Mouse (Mus musculus) gastrocnemius, postnatal 10 days (tissue): ENCODE data around the gene Scamp2. TPM values are rescaled to one million over a fixed set of nuclear protein-coding genes. Genes with fewer than 3 reads are reported as not detected.

Experiments
- DNase-seq: peaks from one replicate; pipeline ENCODE4 v3.0.0; 2021; ENCODE audit warnings: mixed read lengths
- total RNA-seq, 2 experiments: library from RNA; stranded (reverse); gene quantifications; 2 replicates each; pipeline ENCODE4 v1.2.3; 2021

The Scamp2 gene
- total RNA-seq, 2 experiments from 2014 or later, result 52.5 to 56.3 TPM

- DNase-seq, result no peak
Observed at GRCm38 (mm10) chr9:57628717-57629116, 68.0 kb downstream of the Scamp2 start.

GRCm38 (mm10) chr9:57629118-57629874 is 68.6 kb downstream of the Scamp2 start:
- DNase-seq, result peak; percentile 89

DNA sequence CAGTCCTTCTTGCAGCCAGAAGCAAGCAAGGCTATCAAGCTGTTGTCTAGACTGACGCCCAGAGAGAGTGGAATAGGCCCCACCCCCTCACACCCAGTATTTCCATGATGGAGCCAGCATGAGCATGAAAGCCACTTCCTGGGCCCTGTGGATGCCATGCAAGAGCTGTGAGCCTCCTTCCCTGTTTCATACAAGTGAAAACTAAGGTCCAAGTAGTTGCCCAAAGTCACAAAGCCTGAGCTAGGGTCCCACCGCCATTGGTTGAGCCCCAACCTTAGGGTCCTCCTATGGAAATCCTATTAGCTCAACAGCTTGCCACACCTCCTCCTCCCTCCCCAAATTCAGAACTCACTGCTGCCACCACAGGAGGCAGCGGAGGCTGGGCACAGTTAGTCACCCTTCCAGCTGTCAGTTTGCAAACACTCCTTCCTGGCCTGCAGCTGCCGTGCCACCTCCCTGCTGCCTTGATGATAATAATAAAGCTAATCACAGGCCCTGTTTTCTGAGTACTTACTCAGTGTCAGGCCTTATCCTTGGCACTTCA is 72.8 kb downstream of the Scamp2 start:
- no peak for DNase-seq

DNA sequence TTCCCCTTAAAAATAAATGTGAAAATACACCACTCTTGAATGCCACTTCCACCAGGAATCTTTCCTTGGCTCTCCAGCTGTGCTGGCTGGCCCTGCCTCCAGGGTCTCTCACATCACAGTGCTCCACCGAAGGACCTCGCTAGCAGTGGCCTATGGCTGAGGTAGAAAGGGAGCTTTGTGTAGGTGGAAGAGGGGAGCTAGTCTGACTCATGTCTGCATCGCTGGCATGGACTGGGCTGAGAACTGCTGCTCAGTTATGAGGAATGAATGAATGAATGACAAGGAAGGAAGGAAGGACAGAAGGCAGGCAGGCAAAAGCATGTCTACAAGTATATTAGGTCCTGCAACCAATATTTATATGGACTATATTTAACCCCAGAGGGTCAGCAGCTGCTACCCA is 76.5 kb downstream of the Scamp2 start:
- DNase-seq, result no peak

DNA sequence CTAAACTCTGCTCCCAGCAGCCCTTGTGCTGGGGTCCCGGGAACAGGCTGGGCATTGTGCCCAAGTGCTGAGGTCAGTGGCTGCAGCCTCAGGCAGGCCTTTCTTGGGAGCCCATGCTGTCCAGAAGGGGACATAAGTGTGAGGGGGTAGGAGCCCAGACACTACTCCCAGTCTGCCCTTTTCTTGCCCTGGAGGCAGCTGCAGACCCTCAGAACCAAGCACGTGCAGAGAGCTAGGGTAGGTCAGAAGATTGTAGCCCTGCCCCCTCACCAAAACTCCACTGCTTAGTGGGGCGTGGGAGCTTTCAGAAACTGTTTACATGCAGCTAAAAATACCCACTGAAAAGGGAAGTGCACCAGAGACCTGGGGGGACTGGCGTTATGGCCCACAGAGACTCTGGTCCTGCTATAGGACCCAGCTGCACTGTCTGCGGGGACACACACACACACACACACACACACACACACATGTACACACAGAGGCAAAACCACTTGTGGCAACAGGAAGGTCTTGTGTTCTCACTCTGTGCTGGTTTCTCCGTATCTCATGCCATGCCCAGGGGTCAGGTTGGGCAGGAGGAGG is 77.1 kb downstream of the Scamp2 start:
- DNase-seq, result peak; percentile 74

Other genes starting within 250 kb of the Scamp2 start
- 1 to 10 TPM; 7.7 to 8.8 TPM for gene Ppcdc, start 120.8 kb upstream of the Scamp2 start, total RNA-seq
- gene Scamp5, start 92.9 kb upstream of the Scamp2 start, total RNA-seq, result 1 to 10 TPM; 6.8 to 8.3 TPM
- not detected for gene Rpp25, start 56.9 kb upstream of the Scamp2 start, total RNA-seq
- gene Cox5a, start 39.7 kb upstream of the Scamp2 start, total RNA-seq, result 1,000 to 10,000 TPM in 1 of 2 experiments, 100 to 1,000 TPM in 1; 862 to 1,077 TPM
- gene Fam219b, start 23.4 kb upstream of the Scamp2 start, total RNA-seq, result 1 to 10 TPM; 9.1 to 9.2 TPM
- 10 to 100 TPM; 87.2 to 96.9 TPM for gene Mpi, start 8.2 kb upstream of the Scamp2 start, total RNA-seq
- 10 to 100 TPM in 1 of 2 experiments, 1 to 10 TPM in 1; 7.6 to 12.2 TPM for gene Ulk3, start 28.5 kb downstream of the Scamp2 start, total RNA-seq
- gene Cplx3, start 45.3 kb downstream of the Scamp2 start, total RNA-seq, result not detected
- not detected for gene Lman1l, start 59.8 kb downstream of the Scamp2 start, total RNA-seq
- 10 to 100 TPM; 19.3 to 31.7 TPM for gene Csk, start 92.7 kb downstream of the Scamp2 start, total RNA-seq
- under 1 TPM in 1 of 2 experiments, not detected in 1; 0.14 TPM for gene Cyp1a2, start 122.8 kb downstream of the Scamp2 start, total RNA-seq
- under 1 TPM; 0.09 TPM for gene Cyp1a1, start 127.0 kb downstream of the Scamp2 start, total RNA-seq
- gene Edc3, start 147.6 kb downstream of the Scamp2 start, total RNA-seq, result 1 to 10 TPM; 7.8 to 8.5 TPM
- 10 to 100 TPM; 34.8 to 45.3 TPM for gene Clk3, start 204.9 kb downstream of the Scamp2 start, total RNA-seq